Mouse (Mus musculus) C2C12 (cell line): ENCODE measurements around the gene Auts2.

ENCODE experiments used
- CEBPB ChIP-seq: IDR thresholded peaks from one replicate; pipeline ENCODE4 v1.6.1; 2011; ENCODE audit warnings: low read depth, mild to moderate bottlenecking, control low read depth, moderate library complexity
- CTCF ChIP-seq: IDR thresholded peaks from one replicate; pipeline ENCODE4 v1.5.1; 2011; ENCODE audit not compliant: control insufficient read depth, insufficient read depth, insufficient read length
- FOSL1 ChIP-seq: IDR thresholded peaks from one replicate; pipeline ENCODE4 v1.8.0; 2011; ENCODE audit warnings: mild to moderate bottlenecking, low read length; ENCODE audit not compliant: poor library complexity, insufficient read depth, severe bottlenecking
- MAX ChIP-seq: IDR thresholded peaks from one replicate; pipeline ENCODE4 v1.6.1; 2011; ENCODE audit warnings: mild to moderate bottlenecking, control low read depth
- MYOD1 ChIP-seq: IDR thresholded peaks from one replicate; pipeline ENCODE4 v1.6.1; 2011; ENCODE audit warnings: low read depth; ENCODE audit not compliant: control insufficient read depth, insufficient read length
- MYOG ChIP-seq: IDR thresholded peaks from one replicate; pipeline ENCODE4 v1.6.1; 2011; ENCODE audit not compliant: control insufficient read depth, insufficient read length; ENCODE audit errors: extremely low read depth
- USF1 ChIP-seq: IDR thresholded peaks from one replicate; pipeline ENCODE4 v1.6.1; 2011; ENCODE audit warnings: low read depth, mild to moderate bottlenecking, control low read depth, moderate library complexity

DNA sequence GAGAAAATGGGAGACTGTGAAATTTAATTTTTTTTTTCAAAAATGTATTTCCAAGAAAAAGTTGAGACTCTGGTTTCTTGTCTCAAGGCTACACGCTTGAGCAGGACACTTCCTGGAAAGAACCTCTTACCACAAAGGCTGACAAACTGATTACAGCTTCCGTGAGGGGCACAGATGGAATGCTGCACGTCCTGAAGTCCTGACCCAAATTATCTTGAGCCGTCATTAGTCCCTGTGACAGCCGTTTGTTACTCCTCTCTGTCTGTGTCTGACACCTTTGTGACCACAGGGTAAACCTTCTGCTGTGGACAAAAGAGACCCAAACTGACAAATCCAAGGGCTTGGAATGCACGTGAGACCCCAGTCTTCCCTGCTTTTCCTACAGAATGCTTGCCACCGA, 587.1 kb downstream of the Auts2 start:
- TF ChIP-seq CTCF (no peak), USF1 (no peak), MYOD1 (no peak), FOSL1 (no peak), CEBPB (no peak), MAX (no peak), MYOG (no peak)
